Mouse (Mus musculus) lung, adult 2 months (tissue): ENCODE measurements at regions not wholly inside any gene's neighbourhood (a gene's known extent, or its start where the extent isn't known, plus 50 kb on each side); places are given as distances from the start of the nearest gene placed in this dataset.

Experiments
- CTCF ChIP-seq: fragments of 200-500 bp; IDR thresholded peaks from 2 replicates; pipeline ENCODE4 v1.5.1; 2011; ENCODE audit warnings: mild to moderate bottlenecking, low read length, control low read depth; ENCODE audit not compliant: insufficient read depth
- POLR2A ChIP-seq: fragments of 200-500 bp; IDR thresholded peaks from 2 replicates; pipeline ENCODE4 v1.6.1; 2011; ENCODE audit warnings: low read depth, mild to moderate bottlenecking, control low read depth, low read length, borderline replicate concordance; ENCODE audit errors: extremely low read depth

GRCm38 (mm10) chr15:36338766-36339165 is 668.8 kb downstream of the Zfp706 start:
- no peak for TF ChIP-seq CTCF
- TF ChIP-seq POLR2A = no peak
